Mouse (Mus musculus) bone marrow, adult 2 months (tissue): ENCODE results near the gene Stard3.

Source experiments
- CTCF ChIP-seq: fragments of 200-500 bp; IDR thresholded peaks from 2 replicates; pipeline ENCODE4 v1.5.1; 2011; ENCODE audit warnings: low read length, control low read depth; ENCODE audit not compliant: control insufficient read depth, insufficient read depth
- POLR2A ChIP-seq: fragments of 200-500 bp; IDR thresholded peaks from 2 replicates; pipeline ENCODE4 v1.6.1; 2011; ENCODE audit warnings: low read depth, mild to moderate bottlenecking, control low read depth, low read length, borderline replicate concordance; ENCODE audit not compliant: control insufficient read depth

- TF ChIP-seq POLR2A: no peak
- no peak for TF ChIP-seq CTCF
Measured at GRCm38 (mm10) chr11:98408872-98409271, 50.7 kb downstream of the Stard3 start.
